Mouse (Mus musculus): ENCODE measurements around the gene Aamp. TPM values are rescaled to one million over a fixed set of nuclear protein-coding genes. Genes with fewer than 3 reads are reported as not detected.

The Aamp gene
- polyA plus RNA-seq (2014; fragmentation: Illumina TruSeq; extraction: RNeasy Lipid Tissue Mini Kit (QIAGEN cat#74804); ENCODE audit: low read depth, low replicate concordance) = 181 TPM

GRCm38 (mm10) chr1:74284543-74285160 is at the start of gene Aamp, which contains the start of gene Pnkd:
TSS of gene Aamp (minus strand) at chr1:74284738.
TSS of gene Pnkd (plus strand) at chr1:74284930.

GRCm38 (mm10) chr1:74305522-74305921 is 21.0 kb upstream of the Aamp start, which contains the start of gene Tmbim1:
TSS of gene Tmbim1 (minus strand) at chr1:74305622.

GRCm38 (mm10) chr1:74278538-74278937 is 6.0 kb downstream of the Aamp start, which contains the start of gene Gpbar1:
TSS of gene Gpbar1 (plus strand) at chr1:74278550.

GRCm38 (mm10) chr1:74235938-74236589 is 48.5 kb downstream of the Aamp start, which contains the start of gene Arpc2:
TSS of gene Arpc2 (plus strand) at chr1:74236084.

Other genes starting within 250 kb of the Aamp start
- gene Tns1, start 160.3 kb downstream of the Aamp start, polyA plus RNA-seq (2014; fragmentation: Illumina TruSeq; extraction: RNeasy Lipid Tissue Mini Kit (QIAGEN cat#74804); ENCODE audit: low read depth, low replicate concordance) = 215 TPM
- gene Rufy4, start 159.2 kb downstream of the Aamp start, polyA plus RNA-seq (2014; fragmentation: Illumina TruSeq; extraction: RNeasy Lipid Tissue Mini Kit (QIAGEN cat#74804); ENCODE audit: low read depth, low replicate concordance) = 2.5 TPM
- gene Cxcr2, start 130.7 kb downstream of the Aamp start, polyA plus RNA-seq (2014; fragmentation: Illumina TruSeq; extraction: RNeasy Lipid Tissue Mini Kit (QIAGEN cat#74804); ENCODE audit: low read depth, low replicate concordance) = 0.14 TPM
- gene Cxcr1, start 90.1 kb downstream of the Aamp start, polyA plus RNA-seq (2014; fragmentation: Illumina TruSeq; extraction: RNeasy Lipid Tissue Mini Kit (QIAGEN cat#74804); ENCODE audit: low read depth, low replicate concordance) = not detected
- gene Arpc2, start 48.7 kb downstream of the Aamp start, polyA plus RNA-seq (2014; fragmentation: Illumina TruSeq; extraction: RNeasy Lipid Tissue Mini Kit (QIAGEN cat#74804); ENCODE audit: low read depth, low replicate concordance) = 299 TPM
- 0.60 TPM for gene Gpbar1, start 6.2 kb downstream of the Aamp start, polyA plus RNA-seq (2014; fragmentation: Illumina TruSeq; extraction: RNeasy Lipid Tissue Mini Kit (QIAGEN cat#74804); ENCODE audit: low read depth, low replicate concordance)
- 113 TPM for gene Pnkd, start 192 bp upstream of the Aamp start, polyA plus RNA-seq (2014; fragmentation: Illumina TruSeq; extraction: RNeasy Lipid Tissue Mini Kit (QIAGEN cat#74804); ENCODE audit: low read depth, low replicate concordance)
- gene Tmbim1, start 20.9 kb upstream of the Aamp start, polyA plus RNA-seq (2014; fragmentation: Illumina TruSeq; extraction: RNeasy Lipid Tissue Mini Kit (QIAGEN cat#74804); ENCODE audit: low read depth, low replicate concordance) = 80.6 TPM
- gene Catip, start 77.4 kb upstream of the Aamp start, polyA plus RNA-seq (2014; fragmentation: Illumina TruSeq; extraction: RNeasy Lipid Tissue Mini Kit (QIAGEN cat#74804); ENCODE audit: low read depth, low replicate concordance) = 3.6 TPM
- gene Slc11a1, start 90.5 kb upstream of the Aamp start, polyA plus RNA-seq (2014; fragmentation: Illumina TruSeq; extraction: RNeasy Lipid Tissue Mini Kit (QIAGEN cat#74804); ENCODE audit: low read depth, low replicate concordance) = 16.4 TPM
- 73.3 TPM for gene Ctdsp1, start 106.8 kb upstream of the Aamp start, polyA plus RNA-seq (2014; fragmentation: Illumina TruSeq; extraction: RNeasy Lipid Tissue Mini Kit (QIAGEN cat#74804); ENCODE audit: low read depth, low replicate concordance)
- 3.4 TPM for gene Vil1, start 124.6 kb upstream of the Aamp start, polyA plus RNA-seq (2014; fragmentation: Illumina TruSeq; extraction: RNeasy Lipid Tissue Mini Kit (QIAGEN cat#74804); ENCODE audit: low read depth, low replicate concordance)
- 18.5 TPM for gene Cnot9, start 221.3 kb upstream of the Aamp start, polyA plus RNA-seq (2014; fragmentation: Illumina TruSeq; extraction: RNeasy Lipid Tissue Mini Kit (QIAGEN cat#74804); ENCODE audit: low read depth, low replicate concordance)

Data from adipose tissue, adult 10 weeks (tissue).